Mouse (Mus musculus) limb, embryonic 12.5 days (tissue): ENCODE data around the gene Sult2b1. TPM values are rescaled to one million over a fixed set of nuclear protein-coding genes. Genes with fewer than 3 reads are reported as not detected.

Experiments used
- ATAC-seq: fragments of 200-750 bp; cut with Nextera tagmentation; 2 replicates; pipeline ENCODE4 v1.8.0; 2017; ENCODE audit warnings: low read depth, moderate TSS enrichment; ENCODE audit not compliant: insufficient number of reproducible peaks, insufficient read depth, low FRiP score, low TSS enrichment
- H3K27ac ChIP-seq: fragments of 300-500 bp; sonication (generic); 2 replicates; pipeline ENCODE4 v1.5.1; 2016; ENCODE audit warnings: mild to moderate bottlenecking, moderate library complexity
- H3K27me3 ChIP-seq: fragments of 300-500 bp; sonication (generic); 2 replicates; pipeline ENCODE4 v1.6.1; 2016; ENCODE audit warnings: mild to moderate bottlenecking, moderate library complexity
- H3K36me3 ChIP-seq: fragments of 300-500 bp; sonication (generic); 2 replicates; pipeline ENCODE4 v1.6.1; 2016; ENCODE audit warnings: mild to moderate bottlenecking, moderate library complexity
- H3K4me1 ChIP-seq: fragments of 300-500 bp; sonication (generic); replicated peaks from 2 replicates; pipeline ENCODE4 v1.6.1; 2016
- H3K4me2 ChIP-seq: fragments of 300-500 bp; sonication (generic); 2 replicates; pipeline ENCODE4 v1.6.1; 2016; ENCODE audit warnings: mild to moderate bottlenecking, moderate library complexity
- H3K4me3 ChIP-seq: fragments of 300-500 bp; sonication (generic); replicated peaks from 2 replicates; pipeline ENCODE4 v1.5.1; 2016; ENCODE audit warnings: mild to moderate bottlenecking
- H3K9ac ChIP-seq: fragments of 300-500 bp; sonication (generic); replicated peaks from 2 replicates; pipeline ENCODE4 v1.6.1; 2016; ENCODE audit warnings: mild to moderate bottlenecking, moderate library complexity
- H3K9me3 ChIP-seq: fragments of 300-500 bp; sonication (generic); 2 replicates; pipeline ENCODE4 v1.6.1; 2016; ENCODE audit warnings: mild to moderate bottlenecking, moderate library complexity
- WGBS: fragments of 180-500 bp; shearing (Covaris S2); methylation state at CpG from one replicate; pipeline ENCODE4 v1.1.7; 2016; 5-methylcytosine and 5-hydroxymethylcytosine counted together
- polyA plus RNA-seq: library from polyadenylated mRNA; unstranded; fragments of >200 nt; fragmentation: Nextera tagmentation; extraction: Ambion mirVana; gene quantifications from 2 replicates; pipeline ENCODE4 v1.2.1, GENCODE M21; 2016

Gene Sult2b1
- polyA plus RNA-seq: 1.6 and 1.9 TPM in 2 replicates

DNA sequence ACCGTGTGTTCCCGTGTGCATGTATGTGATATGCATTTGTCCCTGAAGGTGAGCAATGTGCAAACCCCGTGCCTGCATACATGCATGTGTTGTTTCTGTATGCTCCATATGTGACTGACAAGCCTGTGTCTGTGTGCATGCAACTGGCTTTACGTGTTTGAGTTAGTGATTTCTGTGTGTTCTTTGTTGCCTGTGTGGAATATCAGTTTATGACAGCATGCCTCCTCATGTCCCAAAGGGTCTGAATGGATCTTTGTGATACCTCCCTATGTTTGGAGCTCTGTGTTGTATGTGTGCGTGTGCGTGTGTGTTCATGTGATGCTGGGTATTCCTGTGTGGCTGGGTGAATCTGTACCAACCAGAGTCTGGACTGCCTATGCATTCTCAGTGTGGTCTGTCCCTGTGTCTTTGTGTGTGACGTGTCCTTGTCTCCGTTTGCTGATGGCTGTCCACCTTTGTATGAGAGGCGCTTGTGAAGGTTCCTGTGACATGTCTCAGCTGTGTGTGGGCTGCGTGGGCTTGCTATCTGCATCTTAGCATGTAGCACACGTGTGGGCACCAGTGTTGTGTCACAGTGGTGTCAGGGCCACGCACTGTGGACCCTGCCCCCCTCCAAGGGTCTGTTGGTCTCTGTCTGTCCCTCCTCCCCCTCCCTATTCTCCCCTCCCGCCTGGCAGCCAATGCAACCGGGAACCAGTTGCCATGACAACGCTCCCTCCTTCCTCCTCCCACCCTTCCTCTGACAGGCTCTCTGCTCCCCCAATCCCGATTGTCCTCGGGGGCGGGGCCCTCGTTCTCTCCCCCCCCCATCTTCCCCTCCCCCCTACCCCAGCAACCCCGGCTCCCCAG lies at the start of gene Sult2b1:
Sult2b1 (minus strand) TSS at position 146 of the 849 bp plus-strand sequence.
- peak within 1 kb of the TSS; percentile 88 for H3K9ac ChIP-seq
- H3K4me2 ChIP-seq: peak within 1 kb of the TSS; percentile 94
- H3K36me3 ChIP-seq: peaks cover 24% of the 10 kb centered on the region
- H3K27me3 ChIP-seq: peaks cover 13% of the 10 kb centered on the region
- H3K4me1 ChIP-seq: peaks cover 27% of the 10 kb centered on the region
- ATAC-seq: 0 out of 2 replicates have a peak, but pooled peaks have one; percentile 2
- peak within 1 kb of the TSS; percentile 94 for H3K4me3 ChIP-seq
- no peaks in the 10 kb centered on the region for H3K9me3 ChIP-seq
- 24% methylated on average over 20 of the region's 20 CpGs for WGBS
- H3K27ac ChIP-seq: peak within 1 kb of the TSS; percentile 81

DNA sequence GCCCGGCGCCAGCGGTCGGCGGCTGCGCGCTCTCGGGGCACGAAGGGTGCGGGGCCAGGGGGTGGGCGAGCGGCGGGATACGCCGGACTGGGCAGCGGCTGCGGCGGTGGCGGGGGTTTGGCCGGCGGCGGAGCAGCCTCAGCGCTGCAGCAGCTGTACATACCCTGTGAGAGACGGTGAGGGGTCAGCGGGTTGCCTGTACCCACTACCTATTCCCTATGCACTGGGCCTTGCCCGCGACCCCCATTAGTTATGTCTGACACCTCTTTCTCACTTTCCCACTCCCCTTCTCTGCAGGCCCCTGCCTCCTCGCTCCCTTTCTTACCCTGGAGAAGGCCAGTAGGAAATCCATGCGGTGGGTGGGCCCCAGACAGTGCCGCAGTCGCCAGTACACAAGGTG lies 49.5 kb upstream of the Sult2b1 start:
- Histone ChIP-seq H3K9me3 (no peaks in the 10 kb centered on the region; the same call in 1 of the 2 replicates), H3K4me2 (peak overlapping the region; percentile 62), H3K9ac (peak overlapping the region; percentile 48), H3K4me3 (peak overlapping the region; percentile 44), H3K4me1 (peaks cover 18% of the 10 kb centered on the region), H3K27me3 (peaks cover 65% of the 10 kb centered on the region), H3K36me3 (peaks cover 5% of the 10 kb centered on the region), H3K27ac (no peak overlapping the region)
- under 1% methylated on average over 26 of the region's 31 CpGs for WGBS
- no peak for ATAC-seq

DNA sequence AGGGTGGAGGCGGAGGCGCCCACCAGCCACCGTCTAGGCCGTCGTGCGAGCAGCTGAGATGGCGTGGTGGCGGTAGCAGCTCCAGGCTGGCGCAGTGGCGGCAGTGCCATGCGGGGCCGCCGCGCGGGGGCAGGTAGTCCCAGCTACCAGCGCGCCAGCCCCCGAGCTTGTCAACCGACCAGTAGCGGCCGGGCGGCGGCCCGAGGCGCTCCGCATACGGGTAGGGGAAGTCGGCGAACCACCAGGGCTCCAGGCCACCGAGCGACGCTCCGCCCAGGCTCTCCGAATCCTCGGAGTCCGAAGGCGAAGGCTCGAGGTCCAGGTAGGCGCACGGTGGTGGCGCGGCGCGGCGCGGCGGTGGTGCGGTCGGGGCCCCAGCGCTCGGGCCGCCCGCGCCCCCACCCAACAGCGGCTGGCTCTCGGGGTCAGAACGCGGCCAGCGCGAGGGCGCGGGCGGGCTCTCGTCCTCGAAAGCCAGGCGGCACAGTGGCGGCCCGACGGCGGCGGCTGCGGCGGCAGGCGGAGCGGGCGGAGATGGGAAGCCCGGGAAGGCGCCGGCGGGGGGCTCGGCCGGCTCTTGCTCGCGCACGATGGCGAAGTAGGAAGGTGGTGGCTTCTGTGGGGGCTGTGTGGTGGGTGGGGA lies 48.8 kb upstream of the Sult2b1 start:
- Histone ChIP-seq H3K4me3 (peak overlapping the region; percentile 44), H3K36me3 (peaks cover 12% of the 10 kb centered on the region), H3K4me1 (peaks cover 18% of the 10 kb centered on the region), H3K27me3 (peaks cover 65% of the 10 kb centered on the region), H3K27ac (0 out of 2 replicates have a peak overlapping the region, but pooled peaks have one; percentile 7), H3K9me3 (no peaks in the 10 kb centered on the region; the same call in 1 of the 2 replicates), H3K9ac (peak overlapping the region; percentile 48), H3K4me2 (peak overlapping the region; percentile 62)
- ATAC-seq: no peak
- under 1% methylated on average over 72 of the region's 86 CpGs for WGBS

DNA sequence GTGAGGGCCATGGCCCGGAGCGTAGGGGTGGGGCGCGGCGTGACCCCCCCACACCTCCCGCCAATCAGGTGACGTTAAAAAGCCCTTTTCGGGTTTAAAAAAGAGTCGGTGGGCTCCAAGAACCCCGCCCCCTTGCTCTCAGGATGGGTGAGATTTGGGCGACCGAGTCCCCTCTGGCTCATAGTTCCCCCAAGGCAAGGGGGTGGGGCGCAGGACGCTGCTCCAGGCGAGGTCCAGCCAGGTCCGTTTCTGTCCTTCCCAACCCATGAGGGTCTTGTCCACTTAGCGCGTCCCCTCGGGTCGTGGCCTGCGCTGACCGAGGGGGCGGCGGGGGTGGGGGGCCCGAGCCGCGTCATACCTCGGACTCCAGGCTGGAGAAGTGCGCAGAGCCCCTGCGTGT lies 48.0 kb upstream of the Sult2b1 start:
- Histone ChIP-seq H3K36me3 (peaks cover 20% of the 10 kb centered on the region), H3K27ac (no peak overlapping the region), H3K4me2 (peak overlapping the region; percentile 62), H3K4me3 (peak overlapping the region; percentile 44), H3K4me1 (peaks cover 18% of the 10 kb centered on the region), H3K9ac (no peak overlapping the region), H3K9me3 (no peaks in the 10 kb centered on the region; the same call in 1 of the 2 replicates), H3K27me3 (peaks cover 61% of the 10 kb centered on the region)
- ATAC-seq: no peak
- WGBS: 10% methylated on average over 30 of the region's 30 CpGs

DNA sequence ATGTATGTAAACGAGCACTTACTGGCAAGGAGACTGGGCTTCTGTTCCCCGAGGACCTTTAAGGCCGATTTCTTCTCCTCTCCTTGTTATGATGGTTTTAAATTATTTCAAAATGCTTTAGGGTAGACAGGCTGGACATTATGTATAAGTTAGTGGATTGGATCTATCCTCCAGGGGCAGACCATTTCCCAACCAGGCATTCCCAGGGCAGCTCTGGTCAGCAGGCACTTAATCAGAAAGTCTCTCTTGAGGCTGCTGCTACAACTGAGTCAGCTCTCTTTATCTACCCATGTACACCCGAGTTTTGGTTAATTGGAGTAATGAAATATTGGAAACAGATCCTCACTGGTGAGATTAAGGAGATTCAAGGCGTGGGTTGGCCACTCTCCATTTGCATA lies 46.7 kb upstream of the Sult2b1 start:
- Histone ChIP-seq H3K4me2 (peak overlapping the region; percentile 87), H3K9me3 (no peaks in the 10 kb centered on the region), H3K4me1 (peaks cover 18% of the 10 kb centered on the region), H3K36me3 (peaks cover 33% of the 10 kb centered on the region), H3K9ac (0 out of 2 replicates have a peak overlapping the region, but pooled peaks have one; percentile 69), H3K27ac (no peak overlapping the region), H3K4me3 (peak overlapping the region; percentile 92), H3K27me3 (peaks cover 51% of the 10 kb centered on the region)
- ATAC-seq: 0 out of 2 replicates have a peak, but pooled peaks have one; percentile 17
- 20% methylated on average over 5 of the region's 5 CpGs for WGBS

DNA sequence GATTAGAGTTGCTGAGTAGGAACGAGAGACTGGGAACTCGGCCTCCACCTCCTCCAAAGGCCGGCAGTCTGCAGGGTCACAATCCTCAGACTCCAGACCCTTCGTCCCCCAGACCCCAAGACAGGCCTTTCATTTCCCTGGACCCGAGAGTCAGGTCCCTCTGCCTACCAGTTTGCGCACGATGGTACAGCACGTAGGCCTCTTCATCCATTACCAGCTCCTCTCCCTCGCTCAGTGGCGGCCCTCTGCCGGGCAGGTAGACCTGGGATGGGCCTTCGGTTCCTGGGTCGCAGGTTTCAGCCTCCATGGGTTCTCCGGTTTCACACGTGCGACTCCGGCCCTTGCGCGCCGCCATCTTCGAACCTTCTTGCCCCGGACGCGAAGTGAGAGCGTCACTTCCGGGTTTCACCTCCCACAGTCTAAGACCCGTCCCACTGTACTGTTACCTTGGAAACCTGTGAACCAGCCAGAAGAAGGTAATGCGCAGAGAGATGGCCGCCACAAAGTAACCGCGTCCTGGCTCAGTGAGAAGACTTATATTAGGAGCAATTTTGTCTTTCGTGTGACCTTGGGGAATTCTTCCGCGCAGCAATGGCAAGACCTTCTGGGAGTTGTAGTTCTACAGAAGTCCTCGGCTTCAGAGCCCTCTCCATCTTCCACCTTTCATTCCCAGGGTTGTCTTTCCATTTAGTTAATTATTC lies 46.1 kb upstream of the Sult2b1 start, which contains the start of gene Grwd1:
Grwd1 (minus strand) TSS at position 518 of the 701 bp plus-strand sequence.
- peak; percentile 84 for ATAC-seq
- H3K36me3 ChIP-seq: peaks cover 39% of the 10 kb centered on the region
- peak within 1 kb of the TSS; percentile 92 for H3K4me3 ChIP-seq
- H3K27me3 ChIP-seq: peaks cover 47% of the 10 kb centered on the region
- no peak within 1 kb of the TSS for H3K27ac ChIP-seq
- peaks cover 18% of the 10 kb centered on the region for H3K4me1 ChIP-seq
- H3K4me2 ChIP-seq: peak within 1 kb of the TSS; percentile 87
- no peaks in the 10 kb centered on the region for H3K9me3 ChIP-seq
- H3K9ac ChIP-seq: peak within 1 kb of the TSS; percentile 69
- WGBS: under 1% methylated on average over 35 of the region's 35 CpGs

DNA sequence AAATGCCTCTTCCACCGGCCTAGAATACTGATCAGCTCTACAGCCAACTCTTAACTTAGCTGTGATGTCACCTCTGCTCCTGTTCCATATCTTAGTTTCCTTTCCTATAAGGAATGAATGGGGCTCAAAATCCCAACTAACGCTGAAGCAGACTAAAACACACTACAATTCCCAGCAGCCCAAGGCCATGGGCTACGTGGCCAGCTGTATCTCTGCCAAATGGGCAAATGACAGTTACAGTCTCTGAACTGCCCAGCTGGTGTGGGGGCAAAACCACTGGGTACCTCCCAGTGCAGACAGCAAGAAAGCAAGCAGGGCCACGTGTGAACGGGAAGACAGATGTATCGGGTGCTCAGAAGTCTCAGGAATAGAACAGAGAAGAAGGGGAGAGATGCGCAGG lies 42.2 kb upstream of the Sult2b1 start:
- Histone ChIP-seq H3K36me3 (peaks cover 72% of the 10 kb centered on the region), H3K4me1 (peaks cover 8% of the 10 kb centered on the region), H3K27me3 (peaks cover 7% of the 10 kb centered on the region), H3K9ac (no peak overlapping the region), H3K4me3 (no peak overlapping the region), H3K4me2 (no peak overlapping the region), H3K27ac (no peak overlapping the region), H3K9me3 (no peaks in the 10 kb centered on the region)
- 95% methylated on average over 7 of the region's 7 CpGs for WGBS
- ATAC-seq: no peak

DNA sequence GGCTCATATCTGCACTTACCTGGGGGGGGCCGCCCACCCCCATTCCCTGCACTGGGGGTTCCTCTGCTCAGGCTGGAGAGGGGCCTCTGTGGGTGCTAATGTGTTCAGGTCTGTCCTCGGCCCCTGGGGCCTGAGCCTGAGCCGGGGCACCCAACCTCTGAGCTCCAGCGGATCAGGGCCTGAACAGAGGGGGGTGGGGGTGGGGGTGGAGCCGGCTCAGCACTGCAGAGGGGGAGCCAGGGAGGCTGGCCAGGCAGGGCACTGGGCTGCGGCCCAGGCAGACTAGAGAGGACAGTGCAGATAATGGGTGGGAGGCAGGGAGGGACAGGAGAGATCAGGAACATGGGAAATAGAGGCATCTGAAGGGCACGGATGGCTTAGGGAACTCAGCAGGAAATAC lies 40.1 kb upstream of the Sult2b1 start, which contains the start of gene Kcnj14:
Kcnj14 (minus strand) TSS at position 185 of the 400 bp plus-strand sequence.
- 70% methylated on average over 7 of the region's 7 CpGs for WGBS
- no peak within 1 kb of the TSS for H3K27ac ChIP-seq
- H3K36me3 ChIP-seq: peaks cover 72% of the 10 kb centered on the region
- no peak for ATAC-seq
- no peaks in the 10 kb centered on the region for H3K9me3 ChIP-seq
- no peak within 1 kb of the TSS for H3K9ac ChIP-seq
- H3K4me2 ChIP-seq: no peak within 1 kb of the TSS
- H3K4me1 ChIP-seq: peaks cover 6% of the 10 kb centered on the region
- peaks cover 10% of the 10 kb centered on the region for H3K27me3 ChIP-seq
- no peak within 1 kb of the TSS for H3K4me3 ChIP-seq

DNA sequence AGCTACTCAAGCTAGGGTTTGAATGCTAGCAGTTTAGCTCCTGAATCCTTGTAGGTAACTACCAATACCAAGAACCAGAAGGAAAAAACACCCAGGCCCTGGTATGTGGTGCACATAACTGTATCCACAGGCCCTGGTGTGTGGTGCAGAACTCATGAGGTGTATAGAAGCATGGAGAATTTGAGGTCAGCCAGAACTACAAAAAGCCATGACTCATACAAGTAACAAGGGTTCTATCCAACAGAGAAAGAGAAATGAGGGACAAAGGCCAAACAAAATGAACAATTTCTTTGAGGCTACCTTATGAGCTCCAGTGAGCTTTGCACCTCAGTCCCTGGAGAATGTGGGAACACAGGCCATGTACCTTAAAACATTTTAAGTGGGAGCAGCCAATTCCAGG lies 36.4 kb upstream of the Sult2b1 start:
- Histone ChIP-seq H3K27me3 (peaks cover 16% of the 10 kb centered on the region), H3K27ac (no peak overlapping the region), H3K9me3 (no peaks in the 10 kb centered on the region), H3K4me2 (no peak overlapping the region), H3K4me1 (0 out of 2 replicates have a peak, but pooled peaks cover 4% of the 10 kb centered on the region), H3K36me3 (peaks cover 36% of the 10 kb centered on the region), H3K9ac (no peak overlapping the region), H3K4me3 (no peak overlapping the region)
- no peak for ATAC-seq

DNA sequence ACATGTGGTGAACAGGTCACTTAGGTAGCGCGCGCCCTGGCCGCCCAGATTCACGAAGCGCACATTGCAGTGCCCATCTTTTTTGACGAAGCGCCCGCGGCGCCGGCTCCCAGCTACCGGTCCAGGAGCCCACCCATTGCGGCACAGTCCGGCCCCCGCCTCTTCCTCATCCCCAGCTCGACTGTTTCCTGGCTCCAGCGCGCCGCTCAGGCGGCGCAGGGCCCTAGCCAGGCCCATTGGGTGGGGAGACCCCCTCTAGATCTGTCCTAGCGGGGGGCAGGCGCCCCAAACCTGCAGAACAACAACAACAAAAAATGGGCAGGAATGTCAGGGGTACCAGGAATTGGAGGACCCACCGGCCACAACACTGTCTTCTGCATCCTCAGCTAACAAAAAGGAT lies 35.4 kb upstream of the Sult2b1 start:
- peak overlapping the region; percentile 40; the same call in 1 of the 2 replicates for H3K9ac ChIP-seq
- H3K27me3 ChIP-seq: peaks cover 16% of the 10 kb centered on the region
- no peaks in the 10 kb centered on the region for H3K9me3 ChIP-seq
- H3K4me2 ChIP-seq: peak overlapping the region; percentile 47
- H3K27ac ChIP-seq: no peak overlapping the region
- H3K4me3 ChIP-seq: peak overlapping the region; percentile 29
- no peak for ATAC-seq
- WGBS: 9% methylated on average over 25 of the region's 25 CpGs
- peaks cover 26% of the 10 kb centered on the region for H3K36me3 ChIP-seq
- peaks cover 15% of the 10 kb centered on the region for H3K4me1 ChIP-seq
